Mouse (Mus musculus): Measurements from ENCODE around the gene Gprin2. TPM values are rescaled to one million over a fixed set of nuclear protein-coding genes. Genes with fewer than 3 reads are reported as not detected.

The Gprin2 gene
- polyA plus RNA-seq, 1 experiment from 2014 or later, result 5.2 TPM

GRCm38 (mm10) chr14:34227981-34228380 lies 26.5 kb upstream of the Gprin2 start:
- WGBS, result 88% methylated on average over 12 of the region's 12 CpGs
- no peaks in the 10 kb centered on the region for H3K27me3 ChIP-seq (ENCODE audit: control insufficient read depth, insufficient read depth, low read length)
- no peak overlapping the region for H3K9ac ChIP-seq (replicated peaks; ENCODE audit: low read depth, low read length)
- H3K4me2 ChIP-seq (ENCODE audit: low read depth, low read length), result no peak overlapping the region
- H3K27ac ChIP-seq (ENCODE audit: low read depth, low read length), result no peak overlapping the region
- H3K9me3 ChIP-seq (ENCODE audit: control insufficient read depth, low read length), result no peaks in the 10 kb centered on the region
- ATAC-seq (ENCODE audit: low read depth), result no peak
- no peaks in the 10 kb centered on the region for H3K4me1 ChIP-seq (ENCODE audit: control insufficient read depth, insufficient read depth, low read length)
- no peaks in the 10 kb centered on the region for H3K36me3 ChIP-seq (ENCODE audit: control insufficient read depth, insufficient read depth, low read length)
- H3K4me3 ChIP-seq (ENCODE audit: low read depth, low read length), result no peak overlapping the region

- no peak for ATAC-seq (ENCODE audit: low read depth)
- no peak overlapping the region for H3K4me2 ChIP-seq (ENCODE audit: low read depth, low read length)
- WGBS, result 68% methylated on average over 4 of the region's 4 CpGs
Observed at GRCm38 (mm10) chr14:34226566-34226965, 25.1 kb upstream of the Gprin2 start.

GRCm38 (mm10) chr14:34225986-34226385 lies 24.5 kb upstream of the Gprin2 start:
- no peak overlapping the region for H3K9ac ChIP-seq (replicated peaks; ENCODE audit: low read depth, low read length)
- no peaks in the 10 kb centered on the region for H3K27me3 ChIP-seq (ENCODE audit: control insufficient read depth, insufficient read depth, low read length)
- no peak overlapping the region for H3K4me3 ChIP-seq (ENCODE audit: low read depth, low read length)
- no peak for ATAC-seq (ENCODE audit: low read depth)
- H3K9me3 ChIP-seq (ENCODE audit: control insufficient read depth, low read length), result no peaks in the 10 kb centered on the region
- no peak overlapping the region for H3K4me2 ChIP-seq (ENCODE audit: low read depth, low read length)
- WGBS, result 81% methylated on average over 9 of the region's 9 CpGs
- no peaks in the 10 kb centered on the region for H3K36me3 ChIP-seq (ENCODE audit: control insufficient read depth, insufficient read depth, low read length)
- no peaks in the 10 kb centered on the region for H3K4me1 ChIP-seq (ENCODE audit: control insufficient read depth, insufficient read depth, low read length)
- H3K27ac ChIP-seq (ENCODE audit: low read depth, low read length), result no peak overlapping the region

More at GRCm38 (mm10) chr14:34226566-34226965, 25.1 kb upstream of the Gprin2 start:
- Histone ChIP-seq H3K9me3 (ENCODE audit: control insufficient read depth, low read length) (no peaks in the 10 kb centered on the region), H3K4me1 (ENCODE audit: control insufficient read depth, insufficient read depth, low read length) (no peaks in the 10 kb centered on the region), H3K27ac (ENCODE audit: low read depth, low read length) (no peak overlapping the region), H3K27me3 (ENCODE audit: control insufficient read depth, insufficient read depth, low read length) (no peaks in the 10 kb centered on the region), H3K9ac (replicated peaks; ENCODE audit: low read depth, low read length) (no peak overlapping the region), H3K4me3 (ENCODE audit: low read depth, low read length) (no peak overlapping the region), H3K36me3 (ENCODE audit: control insufficient read depth, insufficient read depth, low read length) (no peaks in the 10 kb centered on the region)

GRCm38 (mm10) chr14:34223362-34223898 lies 22.0 kb upstream of the Gprin2 start:
- Histone ChIP-seq H3K4me1 (ENCODE audit: control insufficient read depth, insufficient read depth, low read length) (no peaks in the 10 kb centered on the region), H3K27ac (ENCODE audit: low read depth, low read length) (no peak overlapping the region), H3K9ac (replicated peaks; ENCODE audit: low read depth, low read length) (no peak overlapping the region), H3K27me3 (ENCODE audit: control insufficient read depth, insufficient read depth, low read length) (0 out of 2 replicates have a peak, but pooled peaks cover 4% of the 10 kb centered on the region), H3K4me3 (ENCODE audit: low read depth, low read length) (no peak overlapping the region), H3K36me3 (ENCODE audit: control insufficient read depth, insufficient read depth, low read length) (no peaks in the 10 kb centered on the region), H3K4me2 (ENCODE audit: low read depth, low read length) (no peak overlapping the region), H3K9me3 (ENCODE audit: control insufficient read depth, low read length) (no peaks in the 10 kb centered on the region)
- WGBS, result 77% methylated on average over 5 of the region's 5 CpGs
- no peak for ATAC-seq (ENCODE audit: low read depth)

GRCm38 (mm10) chr14:34221416-34222077 lies 20.1 kb upstream of the Gprin2 start:
- Histone ChIP-seq H3K4me1 (ENCODE audit: control insufficient read depth, insufficient read depth, low read length) (no peaks in the 10 kb centered on the region), H3K9me3 (ENCODE audit: control insufficient read depth, low read length) (no peaks in the 10 kb centered on the region), H3K27me3 (ENCODE audit: control insufficient read depth, insufficient read depth, low read length) (0 out of 2 replicates have a peak, but pooled peaks cover 4% of the 10 kb centered on the region), H3K9ac (replicated peaks; ENCODE audit: low read depth, low read length) (no peak overlapping the region), H3K27ac (ENCODE audit: low read depth, low read length) (no peak overlapping the region), H3K36me3 (ENCODE audit: control insufficient read depth, insufficient read depth, low read length) (no peaks in the 10 kb centered on the region), H3K4me3 (ENCODE audit: low read depth, low read length) (no peak overlapping the region), H3K4me2 (ENCODE audit: low read depth, low read length) (no peak overlapping the region)
- ATAC-seq (ENCODE audit: low read depth), result no peak
- 68% methylated on average over 5 of the region's 5 CpGs for WGBS

GRCm38 (mm10) chr14:34220426-34220825 lies 19.0 kb upstream of the Gprin2 start:
- 69% methylated on average over 5 of the region's 5 CpGs for WGBS

GRCm38 (mm10) chr14:34219786-34220198 lies 18.3 kb upstream of the Gprin2 start:
- H3K4me2 ChIP-seq (ENCODE audit: low read depth, low read length), result peak overlapping the region; percentile 37
- H3K36me3 ChIP-seq (ENCODE audit: control insufficient read depth, insufficient read depth, low read length), result no peaks in the 10 kb centered on the region
- no peak overlapping the region for H3K4me3 ChIP-seq (ENCODE audit: low read depth, low read length)
- 0 out of 2 replicates have a peak overlapping the region, but pooled peaks have one; percentile 21 for H3K9ac ChIP-seq (replicated peaks; ENCODE audit: low read depth, low read length)
- no peak overlapping the region for H3K27ac ChIP-seq (ENCODE audit: low read depth, low read length)
- 0 out of 2 replicates have a peak, but pooled peaks cover 4% of the 10 kb centered on the region for H3K27me3 ChIP-seq (ENCODE audit: control insufficient read depth, insufficient read depth, low read length)
- H3K4me1 ChIP-seq (ENCODE audit: control insufficient read depth, insufficient read depth, low read length), result no peaks in the 10 kb centered on the region
- 5% methylated on average over 29 of the region's 29 CpGs for WGBS
- 0 out of 2 replicates have a peak, but pooled peaks have one; percentile 31 for ATAC-seq (ENCODE audit: low read depth)
- no peaks in the 10 kb centered on the region for H3K9me3 ChIP-seq (ENCODE audit: control insufficient read depth, low read length)

More at GRCm38 (mm10) chr14:34220426-34220825, 19.0 kb upstream of the Gprin2 start:
- Histone ChIP-seq H3K27ac (ENCODE audit: low read depth, low read length) (no peak overlapping the region), H3K4me2 (ENCODE audit: low read depth, low read length) (no peak overlapping the region), H3K4me1 (ENCODE audit: control insufficient read depth, insufficient read depth, low read length) (no peaks in the 10 kb centered on the region), H3K9ac (replicated peaks; ENCODE audit: low read depth, low read length) (no peak overlapping the region), H3K9me3 (ENCODE audit: control insufficient read depth, low read length) (no peaks in the 10 kb centered on the region), H3K4me3 (ENCODE audit: low read depth, low read length) (no peak overlapping the region), H3K36me3 (ENCODE audit: control insufficient read depth, insufficient read depth, low read length) (no peaks in the 10 kb centered on the region), H3K27me3 (ENCODE audit: control insufficient read depth, insufficient read depth, low read length) (0 out of 2 replicates have a peak, but pooled peaks cover 4% of the 10 kb centered on the region)
- no peak for ATAC-seq (ENCODE audit: low read depth)

- peak within 1 kb of the TSS; percentile 37 for H3K4me2 ChIP-seq (ENCODE audit: low read depth, low read length)
- H3K9ac ChIP-seq (replicated peaks; ENCODE audit: low read depth, low read length), result 0 out of 2 replicates have a peak within 1 kb of the TSS, but pooled peaks have one; percentile 21
- WGBS, result 80% methylated on average over 6 of the region's 6 CpGs
- no peaks in the 10 kb centered on the region for H3K36me3 ChIP-seq (ENCODE audit: control insufficient read depth, insufficient read depth, low read length)
- no peaks in the 10 kb centered on the region for H3K9me3 ChIP-seq (ENCODE audit: control insufficient read depth, low read length)
- H3K4me1 ChIP-seq (ENCODE audit: control insufficient read depth, insufficient read depth, low read length), result no peaks in the 10 kb centered on the region
- H3K4me3 ChIP-seq (ENCODE audit: low read depth, low read length), result no peak within 1 kb of the TSS
- ATAC-seq (ENCODE audit: low read depth), result no peak
- H3K27me3 ChIP-seq (ENCODE audit: control insufficient read depth, insufficient read depth, low read length), result 0 out of 2 replicates have a peak, but pooled peaks cover 4% of the 10 kb centered on the region
- H3K27ac ChIP-seq (ENCODE audit: low read depth, low read length), result no peak within 1 kb of the TSS
Observed at GRCm38 (mm10) chr14:34219295-34219694, 17.8 kb upstream of the Gprin2 start, which contains the start of gene Syt15. Gene Syt15, plus strand, starts transcription at chr14:34219595.

GRCm38 (mm10) chr14:34215451-34216127 lies 14.1 kb upstream of the Gprin2 start:
- whole genome bisulfite sequencing, result 72% methylated on average over 6 of the region's 6 CpGs
- no peak for ATAC-seq (ENCODE audit: low read depth)
- Histone ChIP-seq H3K4me1 (ENCODE audit: control insufficient read depth, insufficient read depth, low read length) (no peaks in the 10 kb centered on the region), H3K27ac (ENCODE audit: low read depth, low read length) (no peak overlapping the region), H3K36me3 (ENCODE audit: control insufficient read depth, insufficient read depth, low read length) (no peaks in the 10 kb centered on the region), H3K4me2 (ENCODE audit: low read depth, low read length) (no peak overlapping the region), H3K4me3 (ENCODE audit: low read depth, low read length) (no peak overlapping the region), H3K9ac (replicated peaks; ENCODE audit: low read depth, low read length) (no peak overlapping the region), H3K9me3 (ENCODE audit: control insufficient read depth, low read length) (no peaks in the 10 kb centered on the region), H3K27me3 (ENCODE audit: control insufficient read depth, insufficient read depth, low read length) (0 out of 2 replicates have a peak, but pooled peaks cover under 1% of the 10 kb centered on the region)

All from neural tube, embryonic 14.5 days (tissue).